Mouse (Mus musculus): ENCODE data around the gene Gm20403. TPM values are rescaled to one million over a fixed set of nuclear protein-coding genes. Genes with fewer than 3 reads are reported as not detected.
"Not testable (repeated sequence)": the region's sequence is repeated elsewhere in the genome, so short reads cannot be mapped to it uniquely, and the experiment has no call there.

Gene Gm20403
- not detected for total RNA-seq (2021)

- DNase-seq: peak; percentile 12 to 34
Observed at GRCm38 (mm10) chr12:54986052-54986717, at the start of gene Gm20403. Gm20403 (minus strand) TSS chr12:54986529.

- no peak for DNase-seq
Observed at GRCm38 (mm10) chr12:55027088-55027487, 40.8 kb upstream of the Gm20403 start.

- DNase-seq: no peak
Observed at GRCm38 (mm10) chr12:55023284-55023683, 37.0 kb upstream of the Gm20403 start.

- DNase-seq: no peak
Observed at GRCm38 (mm10) chr12:55019421-55019877, 33.1 kb upstream of the Gm20403 start.

GRCm38 (mm10) chr12:55017119-55017721 is 30.9 kb upstream of the Gm20403 start:
- DNase-seq: no peak

- no peak for DNase-seq
Observed at GRCm38 (mm10) chr12:55016339-55017118, 30.2 kb upstream of the Gm20403 start.

GRCm38 (mm10) chr12:55015428-55015827 is 29.1 kb upstream of the Gm20403 start:
- DNase-seq: no peak

- no peak for DNase-seq
Observed at GRCm38 (mm10) chr12:55013626-55014398, 27.5 kb upstream of the Gm20403 start, which contains the start of gene Baz1a. Baz1a (minus strand) TSS chr12:55014348.

- DNase-seq: no peak
Observed at GRCm38 (mm10) chr12:55013031-55013430, 26.7 kb upstream of the Gm20403 start.

GRCm38 (mm10) chr12:55007361-55008008 is 21.2 kb upstream of the Gm20403 start:
- no peak for DNase-seq

GRCm38 (mm10) chr12:55006071-55006470 is 19.7 kb upstream of the Gm20403 start:
- DNase-seq: no peak

GRCm38 (mm10) chr12:55004396-55004795 is 18.1 kb upstream of the Gm20403 start:
- DNase-seq: no peak

- DNase-seq: no peak
Observed at GRCm38 (mm10) chr12:55003843-55004242, 17.5 kb upstream of the Gm20403 start.

- DNase-seq: not testable (repeated sequence)
Observed at GRCm38 (mm10) chr12:55002532-55002931, 16.2 kb upstream of the Gm20403 start.

- DNase-seq: peak in 1 of 2 experiments; percentile 4
Observed at GRCm38 (mm10) chr12:54999016-54999690, 12.8 kb upstream of the Gm20403 start.

GRCm38 (mm10) chr12:54998411-54998810 is 12.1 kb upstream of the Gm20403 start:
- DNase-seq: no peak

GRCm38 (mm10) chr12:54996979-54997474 is 10.7 kb upstream of the Gm20403 start:
- DNase-seq: no peak

GRCm38 (mm10) chr12:54995965-54996364 is 9.6 kb upstream of the Gm20403 start:
- DNase-seq: no peak

- DNase-seq: no peak
Observed at GRCm38 (mm10) chr12:54994418-54994817, 8.1 kb upstream of the Gm20403 start.

- no peak for DNase-seq
Observed at GRCm38 (mm10) chr12:54994068-54994386, 7.7 kb upstream of the Gm20403 start.
